Mouse (Mus musculus): ENCODE data around the gene Vash1. TPM values are rescaled to one million over a fixed set of nuclear protein-coding genes. Genes with fewer than 3 reads are reported as not detected.

Vash1 gene
- total RNA-seq, 1 experiment from 2014 or later, result not detected

DNA sequence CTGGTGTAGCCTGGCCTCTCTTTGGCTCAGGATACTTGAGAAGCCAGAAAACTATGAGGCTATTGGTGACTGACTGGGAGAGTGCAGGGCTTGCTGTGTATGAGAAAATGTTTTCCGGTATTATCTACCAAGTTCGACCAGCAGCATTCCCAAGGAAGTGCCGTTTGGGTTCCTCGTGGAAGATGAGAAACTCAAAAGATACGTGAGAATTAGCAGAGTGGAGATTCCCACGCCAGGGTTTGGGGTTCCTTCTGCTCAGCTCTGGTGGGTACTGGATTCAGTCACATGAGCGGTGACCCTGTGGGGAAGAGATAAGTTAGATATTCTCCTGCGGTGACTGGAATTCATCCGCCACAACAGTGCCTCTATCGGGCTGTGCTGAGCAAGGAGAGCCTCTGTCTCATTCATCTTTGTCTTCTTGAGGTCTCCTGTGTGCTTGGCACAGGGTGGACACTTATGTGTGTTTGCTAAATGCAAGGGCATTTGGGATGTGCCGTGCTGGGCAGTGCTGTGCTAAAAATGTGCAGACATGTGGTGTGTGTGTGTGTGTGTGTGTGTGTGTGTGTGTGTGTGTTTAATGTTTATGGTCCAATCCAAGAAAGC lies 2.2 kb downstream of the Vash1 start:
- ATAC-seq (replicated peaks; ENCODE audit: insufficient number of reproducible peaks, low FRiP score, low TSS enrichment, poor library complexity, severe bottlenecking), result no peak

DNA sequence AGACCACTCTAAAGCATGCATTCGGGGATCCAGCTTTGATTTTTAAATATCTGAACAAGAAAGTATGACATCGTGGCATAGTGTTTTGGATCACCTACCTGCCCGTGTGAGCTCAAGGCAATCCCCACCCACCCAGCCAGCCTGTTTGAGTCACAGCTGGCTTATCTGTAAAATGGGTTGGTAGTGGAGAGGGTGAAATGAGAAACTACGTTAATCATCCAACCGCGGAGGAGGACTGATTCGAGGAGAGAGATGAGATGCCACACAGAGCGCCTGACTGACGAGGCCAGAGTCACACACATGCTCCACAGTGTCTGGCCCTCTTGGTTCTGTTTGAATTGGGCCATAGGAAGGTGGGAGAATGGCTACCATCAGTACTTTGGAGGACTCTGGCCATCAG lies 3.1 kb downstream of the Vash1 start:
- no peak for ATAC-seq (replicated peaks; ENCODE audit: insufficient number of reproducible peaks, low FRiP score, low TSS enrichment, poor library complexity, severe bottlenecking)

DNA sequence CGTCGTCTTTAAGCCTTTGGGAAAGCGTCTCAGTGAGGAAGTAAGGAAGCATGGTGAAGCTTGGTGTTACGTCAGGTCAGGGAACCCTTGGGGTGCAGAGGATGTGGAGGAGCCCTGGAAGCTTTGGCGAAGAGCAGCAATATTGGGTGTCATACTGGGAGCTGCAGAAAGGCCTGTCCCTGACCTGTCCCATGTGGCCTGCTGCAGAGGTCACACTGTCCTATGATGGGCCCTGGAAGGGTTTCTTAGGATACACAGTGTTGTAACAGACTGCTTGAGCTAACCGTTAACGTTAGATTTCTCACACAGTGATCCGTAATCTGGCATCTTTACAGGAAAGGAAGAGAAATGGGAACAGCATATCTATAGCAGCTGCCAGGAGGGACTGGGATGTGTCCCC lies 3.7 kb downstream of the Vash1 start:
- no peak for ATAC-seq (replicated peaks; ENCODE audit: insufficient number of reproducible peaks, low FRiP score, low TSS enrichment, poor library complexity, severe bottlenecking)

DNA sequence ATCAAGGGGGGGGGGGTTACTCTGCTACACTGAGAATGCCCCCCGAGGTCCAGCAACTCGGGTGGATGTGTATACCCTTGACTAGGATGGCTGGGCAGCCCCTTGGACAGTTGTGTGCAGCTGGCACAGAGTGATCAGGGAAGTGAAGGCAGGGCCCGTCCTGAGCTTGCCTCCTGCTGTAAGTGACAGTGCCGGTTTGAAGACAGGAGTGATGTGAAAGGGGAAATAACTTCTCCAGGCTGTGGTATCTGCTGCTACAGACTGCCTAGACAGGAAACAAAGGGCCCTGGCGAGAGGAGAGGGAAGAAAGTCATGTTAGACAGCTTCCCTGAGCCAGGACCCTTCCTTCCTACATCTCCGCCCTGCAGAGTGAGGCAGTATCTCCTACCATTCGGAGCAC lies 5.2 kb downstream of the Vash1 start:
- no peak for ATAC-seq (replicated peaks; ENCODE audit: insufficient number of reproducible peaks, low FRiP score, low TSS enrichment, poor library complexity, severe bottlenecking)

DNA sequence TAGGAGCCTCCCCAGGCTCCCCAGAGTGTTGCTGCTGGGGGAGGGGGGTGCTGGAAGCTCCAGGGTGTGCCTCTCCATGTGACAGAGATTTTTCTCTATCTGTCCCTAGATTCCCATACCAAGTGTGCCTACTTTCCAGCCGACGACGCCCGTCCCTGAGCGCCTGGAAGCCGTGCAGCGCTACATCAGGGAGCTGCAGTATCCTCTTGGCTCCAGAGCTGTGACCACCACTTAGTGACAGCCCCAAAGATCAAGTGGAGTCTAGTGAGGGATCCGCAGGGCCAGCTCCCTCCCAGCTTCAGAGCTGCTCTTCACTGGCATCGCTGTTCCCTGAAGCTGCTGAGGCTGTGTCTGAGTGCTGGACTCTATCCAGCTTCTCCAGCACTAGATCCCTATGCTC lies 6.8 kb downstream of the Vash1 start:
- no peak for ATAC-seq (replicated peaks; ENCODE audit: insufficient number of reproducible peaks, low FRiP score, low TSS enrichment, poor library complexity, severe bottlenecking)

DNA sequence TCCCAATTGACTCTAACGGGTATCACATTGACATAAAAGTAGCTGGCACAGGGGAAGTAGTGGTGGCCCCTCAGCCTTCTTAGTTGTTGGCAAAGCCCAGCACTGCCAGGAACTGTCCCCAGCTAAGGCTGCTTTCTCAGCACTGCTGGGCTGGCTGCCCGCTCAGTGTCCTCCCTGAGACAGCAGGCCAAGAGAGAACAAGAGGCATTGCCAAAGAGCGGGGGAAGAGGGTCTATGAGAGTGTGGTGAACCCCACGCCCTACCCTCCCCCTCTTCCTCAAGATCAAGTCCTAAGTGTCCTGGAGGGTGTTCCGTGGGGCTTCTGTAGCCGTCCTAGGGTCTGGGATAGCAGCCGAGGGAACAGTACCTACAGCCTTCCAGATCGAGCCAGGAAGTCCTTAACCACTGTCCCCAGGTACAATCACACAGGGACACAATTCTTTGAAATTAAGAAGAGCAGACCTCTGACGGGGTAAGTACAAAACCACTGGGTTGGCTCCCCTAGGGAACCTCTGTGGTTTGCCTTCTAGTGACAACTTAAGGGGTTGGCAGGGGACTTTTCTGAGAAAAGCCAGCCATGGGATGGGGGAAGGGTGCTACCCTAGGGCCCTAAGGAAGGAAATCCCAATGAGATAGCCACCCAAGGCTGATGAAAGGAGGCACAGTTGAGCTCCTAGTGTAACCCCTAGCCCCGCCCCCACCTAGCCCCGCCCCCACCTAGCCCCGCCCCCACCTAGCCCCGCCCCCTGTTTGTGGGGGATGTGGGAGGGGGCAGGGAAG lies 8.2 kb downstream of the Vash1 start:
- ATAC-seq (replicated peaks; ENCODE audit: insufficient number of reproducible peaks, low FRiP score, low TSS enrichment, poor library complexity, severe bottlenecking), result no peak

DNA sequence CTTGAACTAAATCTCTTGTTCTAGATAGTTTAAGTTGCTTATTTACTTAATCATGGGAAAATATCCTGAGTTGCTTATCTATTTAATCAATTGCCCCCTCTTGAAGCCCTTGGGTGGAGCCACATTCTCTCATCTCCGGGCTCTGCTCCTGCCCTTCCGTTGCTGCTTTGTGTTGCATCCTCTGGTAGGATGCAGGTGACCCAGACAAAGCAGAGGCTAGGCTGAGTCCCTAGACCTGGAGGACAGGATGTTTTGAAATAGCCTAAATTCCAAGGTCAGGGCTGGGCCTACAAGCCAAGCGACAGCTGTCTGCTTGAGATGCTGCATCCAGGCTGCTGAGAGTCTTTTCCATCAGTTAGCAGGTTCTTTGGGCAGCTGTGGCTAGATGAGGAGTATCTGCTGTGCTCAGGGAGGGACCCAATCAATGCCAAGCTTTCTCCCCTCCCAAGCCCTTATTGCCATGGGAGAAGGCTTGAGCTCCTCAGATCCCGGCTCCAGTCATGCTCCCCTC lies 9.0 kb downstream of the Vash1 start:
- no peak for ATAC-seq (replicated peaks; ENCODE audit: insufficient number of reproducible peaks, low FRiP score, low TSS enrichment, poor library complexity, severe bottlenecking)

DNA sequence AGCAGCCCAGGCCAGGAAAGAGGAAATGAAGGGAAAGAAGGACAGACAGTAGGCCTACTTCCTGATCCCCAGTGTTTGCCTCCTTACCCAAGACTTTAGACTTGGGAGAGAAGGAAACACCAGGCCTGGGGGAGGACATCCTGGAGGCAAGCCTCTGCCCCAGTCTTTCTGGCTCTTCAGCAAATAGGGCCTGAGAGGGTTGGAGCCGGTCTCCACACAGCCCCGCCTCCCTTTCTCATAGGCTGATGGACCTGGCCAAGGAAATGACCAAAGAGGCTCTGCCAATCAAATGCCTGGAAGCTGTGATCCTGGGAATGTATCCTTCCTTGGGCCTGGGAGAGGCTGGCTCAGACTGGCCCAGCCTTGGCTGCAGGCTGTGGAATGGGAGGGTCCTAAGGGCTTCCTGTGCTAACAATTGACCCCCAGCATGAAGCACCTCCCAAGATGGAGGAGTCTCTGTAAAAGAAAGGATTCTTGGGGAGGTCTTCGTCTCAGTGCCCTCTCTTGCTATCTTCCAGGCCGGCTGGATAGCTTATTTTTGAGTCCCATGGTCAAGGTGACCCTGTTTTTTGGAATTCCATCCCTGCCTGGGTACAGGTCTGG lies 9.6 kb downstream of the Vash1 start:
- no peak for ATAC-seq (replicated peaks; ENCODE audit: insufficient number of reproducible peaks, low FRiP score, low TSS enrichment, poor library complexity, severe bottlenecking)

DNA sequence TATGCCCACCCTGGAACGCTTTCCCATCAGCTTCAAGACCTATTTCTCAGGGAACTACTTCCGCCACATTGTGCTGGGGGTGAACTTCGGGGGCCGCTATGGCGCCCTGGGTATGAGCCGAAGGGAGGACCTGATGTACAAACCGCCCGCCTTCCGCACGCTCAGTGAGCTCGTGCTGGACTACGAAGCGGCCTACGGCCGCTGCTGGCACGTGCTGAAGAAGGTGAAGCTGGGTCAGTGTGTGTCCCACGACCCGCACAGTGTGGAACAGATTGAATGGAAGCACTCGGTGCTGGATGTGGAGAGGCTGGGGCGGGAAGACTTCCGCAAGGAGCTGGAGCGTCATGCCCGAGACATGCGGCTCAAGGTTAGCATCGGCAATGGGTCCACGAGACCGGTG lies 10.4 kb downstream of the Vash1 start:
- ATAC-seq (replicated peaks; ENCODE audit: insufficient number of reproducible peaks, low FRiP score, low TSS enrichment, poor library complexity, severe bottlenecking), result no peak

DNA sequence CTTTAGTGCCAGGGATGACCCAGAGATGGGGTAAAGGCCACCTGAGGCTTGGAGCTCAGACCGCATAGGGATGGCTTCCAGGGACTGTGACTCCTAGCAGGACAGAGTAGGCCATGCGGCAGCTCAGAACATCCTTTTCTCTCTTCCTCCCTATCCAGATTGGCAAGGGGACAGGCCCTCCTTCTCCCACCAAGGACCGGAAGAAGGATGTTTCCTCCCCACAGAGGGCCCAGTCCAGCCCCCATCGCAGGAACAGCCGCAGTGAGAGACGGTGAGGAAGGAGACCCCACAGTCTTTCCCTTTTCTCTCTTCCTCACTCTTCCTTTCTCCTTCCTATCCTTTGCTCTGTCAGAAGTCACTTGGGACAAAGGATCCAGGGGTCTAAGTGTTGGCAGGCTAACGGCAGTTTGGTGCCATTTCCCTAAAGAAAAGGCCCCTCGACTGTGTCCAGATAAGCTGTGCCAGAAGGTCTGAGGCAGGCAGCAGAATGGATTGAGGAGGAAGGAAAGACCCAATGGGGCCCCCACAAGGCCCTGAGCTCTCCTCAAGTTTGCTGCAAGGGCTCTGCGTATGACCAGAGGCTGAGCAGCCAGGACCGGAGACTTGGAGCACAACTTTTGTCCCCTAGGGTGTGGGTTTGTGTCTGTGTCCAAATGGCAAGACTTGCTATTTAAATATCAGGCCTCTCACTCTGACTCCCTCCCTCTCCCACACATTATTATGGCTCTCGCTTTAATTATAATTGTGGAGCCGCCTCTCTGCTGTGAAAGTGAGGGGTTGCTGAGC lies 12.4 kb downstream of the Vash1 start:
- no peak for ATAC-seq (replicated peaks; ENCODE audit: insufficient number of reproducible peaks, low FRiP score, low TSS enrichment, poor library complexity, severe bottlenecking)

DNA sequence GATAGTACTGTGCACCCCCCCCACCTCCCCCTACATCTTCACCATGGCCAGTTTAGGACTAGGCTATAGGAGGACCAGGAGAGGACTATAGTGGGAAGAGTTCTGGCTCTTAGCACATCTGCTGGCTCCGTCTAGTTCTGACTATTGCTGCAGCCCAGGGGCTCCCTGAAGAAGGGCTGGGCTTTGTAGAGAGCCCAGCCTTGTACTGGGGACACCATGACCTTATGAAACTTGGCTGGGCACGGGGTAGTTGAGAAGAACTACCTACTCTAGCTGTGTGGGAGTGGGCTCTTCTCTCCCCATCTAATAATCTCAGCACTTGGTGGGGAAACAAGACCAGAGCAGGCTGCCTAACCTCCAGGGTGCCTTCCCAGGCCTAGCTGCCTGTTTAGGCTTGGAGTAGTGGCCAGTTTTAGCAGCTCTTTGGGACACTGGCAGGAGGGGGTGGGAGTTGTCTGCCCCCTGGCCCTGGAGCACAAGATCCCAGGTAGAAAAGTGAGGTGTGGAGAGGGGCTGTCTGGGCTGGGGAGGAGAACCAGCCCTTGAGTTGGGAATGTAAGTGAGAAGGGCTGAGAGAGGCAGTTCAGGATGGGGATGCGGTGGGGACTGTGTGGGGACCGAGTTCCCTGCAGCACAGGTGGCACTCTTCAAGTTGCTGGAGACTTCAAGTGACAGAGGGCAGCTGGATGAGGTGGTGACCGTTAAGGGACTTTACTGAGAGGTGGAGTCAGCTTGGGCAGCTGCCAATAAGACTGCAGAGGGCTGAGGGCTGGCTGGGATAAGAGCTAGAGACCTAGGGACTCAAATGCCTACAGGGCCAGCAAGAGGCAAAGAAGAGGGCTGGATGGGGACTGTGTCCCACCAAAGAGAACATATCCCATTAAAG lies 14.2 kb downstream of the Vash1 start:
- no peak for ATAC-seq (replicated peaks; ENCODE audit: insufficient number of reproducible peaks, low FRiP score, low TSS enrichment, poor library complexity, severe bottlenecking)

DNA sequence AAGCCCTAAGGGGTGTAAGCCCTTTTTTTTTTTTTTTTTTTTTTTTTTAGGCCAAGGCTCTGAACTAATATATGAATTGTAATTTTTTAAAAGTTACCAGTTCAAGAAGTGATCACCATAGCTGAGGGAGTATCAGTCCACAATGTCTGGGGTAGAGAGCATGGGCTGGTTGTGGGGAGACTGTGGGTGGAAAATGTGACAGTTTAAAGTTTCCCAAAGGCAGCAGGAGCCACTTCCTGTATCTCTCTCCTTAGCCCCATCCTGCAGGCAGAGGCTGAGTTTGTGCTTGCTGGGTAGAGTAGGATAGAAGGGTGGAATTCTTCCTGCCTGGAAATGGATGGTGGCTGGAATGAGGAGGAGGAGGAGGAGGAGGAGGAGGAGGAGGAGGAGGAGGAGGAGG lies 14.9 kb downstream of the Vash1 start:
- ATAC-seq (replicated peaks; ENCODE audit: insufficient number of reproducible peaks, low FRiP score, low TSS enrichment, poor library complexity, severe bottlenecking), result no peak

DNA sequence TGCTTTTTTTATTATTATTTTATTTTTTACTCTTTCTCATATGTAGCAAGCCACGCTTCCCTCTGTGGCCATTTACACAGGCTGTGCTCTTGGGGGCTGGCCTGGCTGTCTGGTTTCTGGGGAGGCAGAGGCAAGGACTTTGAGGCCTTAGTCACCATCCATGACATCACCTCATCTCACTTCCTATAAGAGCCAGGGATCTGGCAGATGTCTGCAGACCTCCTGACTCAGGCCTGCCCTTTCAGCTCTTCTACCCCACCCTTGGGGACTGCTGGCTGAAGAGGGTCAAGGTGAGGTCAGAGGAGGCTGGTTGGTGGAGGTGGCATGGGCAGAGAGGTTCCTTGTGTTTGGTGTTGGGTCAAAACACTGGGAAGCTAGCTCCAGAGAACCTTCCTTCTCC lies 15.9 kb downstream of the Vash1 start:
- no peak for ATAC-seq (replicated peaks; ENCODE audit: insufficient number of reproducible peaks, low FRiP score, low TSS enrichment, poor library complexity, severe bottlenecking)

DNA sequence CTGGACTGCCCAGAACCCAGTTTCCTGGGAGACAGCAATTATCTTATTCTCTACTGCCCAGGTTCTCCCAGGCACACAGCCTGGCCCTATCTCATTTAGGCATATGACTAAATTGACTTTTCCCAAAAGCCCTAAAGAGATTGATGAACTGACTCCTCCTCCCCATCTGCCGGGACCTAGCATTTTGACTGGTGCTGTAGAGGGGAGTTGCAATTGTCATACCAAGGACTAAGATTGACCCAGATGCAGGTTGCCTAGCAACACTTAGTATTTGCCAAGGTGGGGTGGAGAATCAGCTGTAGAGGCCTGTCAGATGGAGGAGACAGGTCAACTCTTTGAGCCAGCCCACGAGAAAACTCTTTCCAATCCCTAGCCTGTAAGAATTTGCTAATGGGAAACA lies 19.5 kb downstream of the Vash1 start:
- ATAC-seq (replicated peaks; ENCODE audit: insufficient number of reproducible peaks, low FRiP score, low TSS enrichment, poor library complexity, severe bottlenecking), result no peak

DNA sequence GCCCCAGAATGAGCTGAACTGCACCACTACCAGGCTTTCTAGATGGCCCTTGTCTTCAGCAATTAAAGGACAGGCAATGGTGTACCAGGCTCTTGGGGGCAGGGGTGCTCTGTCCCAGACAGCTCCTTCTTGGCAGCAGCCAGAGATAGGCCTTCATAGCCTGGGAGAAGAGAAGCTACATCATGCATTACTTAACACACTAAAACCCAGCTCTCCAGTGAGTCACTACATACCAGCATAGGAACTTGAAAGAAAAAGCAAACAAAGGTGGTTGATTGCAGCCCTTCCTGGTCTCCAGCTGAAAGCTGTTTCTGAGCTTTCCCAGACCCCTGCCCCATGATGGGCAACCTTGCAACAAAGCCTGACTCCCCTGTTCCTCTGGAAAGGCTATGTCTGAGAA lies 20.0 kb downstream of the Vash1 start:
- ATAC-seq (replicated peaks; ENCODE audit: insufficient number of reproducible peaks, low FRiP score, low TSS enrichment, poor library complexity, severe bottlenecking), result no peak

DNA sequence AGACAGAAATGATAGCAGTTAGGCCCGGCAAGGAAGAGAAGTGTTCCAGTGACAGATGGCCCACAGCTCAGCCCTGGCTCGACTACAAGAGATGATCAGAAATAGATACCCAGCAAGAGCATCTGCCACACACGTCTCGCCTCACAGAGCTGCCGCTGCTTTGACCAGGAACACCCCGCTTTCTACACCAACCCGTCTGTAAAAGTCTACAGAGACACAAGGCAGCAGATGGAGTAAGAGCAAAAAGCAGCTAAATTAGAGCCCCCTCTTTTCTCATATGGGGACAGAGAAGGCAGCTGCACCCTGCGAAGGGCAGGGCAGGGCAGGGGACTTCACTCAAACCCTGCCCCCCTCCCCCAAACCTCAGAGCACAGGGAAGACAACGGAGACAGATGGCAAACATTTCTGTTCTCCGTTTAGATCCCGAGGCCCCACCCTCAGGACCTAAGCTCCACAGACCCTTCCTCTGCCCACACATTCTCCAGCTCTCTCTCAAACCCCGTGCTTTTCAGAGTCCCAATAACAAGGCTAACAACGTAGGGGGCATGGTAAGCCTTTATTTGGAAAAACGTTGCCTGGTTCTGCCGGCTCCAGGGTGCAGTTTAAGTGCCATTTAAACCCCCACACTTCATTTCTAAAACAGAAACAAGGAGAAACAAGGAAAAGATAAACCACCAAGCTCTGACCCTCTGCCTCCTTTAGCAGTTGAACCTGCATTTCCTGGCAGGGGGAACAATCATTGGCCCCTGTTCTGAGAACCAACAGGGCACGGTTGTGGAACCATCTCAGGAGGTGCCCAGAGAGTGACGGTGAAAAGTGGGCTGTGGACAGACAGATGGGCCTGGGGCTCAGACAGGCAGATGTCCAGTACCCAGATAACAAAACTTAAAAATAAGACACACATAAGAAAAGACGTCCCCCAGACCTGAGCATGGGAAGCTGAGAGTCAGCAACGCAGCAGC lies 21.7 kb downstream of the Vash1 start:
- ATAC-seq (replicated peaks; ENCODE audit: insufficient number of reproducible peaks, low FRiP score, low TSS enrichment, poor library complexity, severe bottlenecking), result no peak

DNA sequence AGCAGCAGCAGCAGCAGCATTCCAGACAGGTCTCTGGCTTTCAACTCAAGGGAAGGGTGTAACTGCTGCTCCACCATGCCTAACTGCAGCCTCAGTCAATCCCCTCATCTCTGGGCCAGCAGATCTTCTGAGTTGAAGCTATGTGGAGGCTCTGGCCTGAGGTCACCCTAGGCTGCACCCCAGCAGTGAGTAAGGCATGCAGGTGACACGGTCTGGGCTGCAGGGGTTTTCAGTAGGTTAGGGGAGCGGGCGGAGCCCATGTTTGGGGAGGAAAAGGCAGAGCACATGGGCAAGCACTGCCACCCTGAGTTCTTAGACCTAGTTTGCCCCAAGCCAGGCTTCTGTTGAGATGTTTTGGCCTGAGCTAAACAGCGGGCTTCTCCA lies 22.4 kb downstream of the Vash1 start:
- ATAC-seq (replicated peaks; ENCODE audit: insufficient number of reproducible peaks, low FRiP score, low TSS enrichment, poor library complexity, severe bottlenecking), result no peak
